Mouse (Mus musculus): ENCODE measurements at regions not wholly inside any gene's neighbourhood (a gene's known extent, or its start where the extent isn't known, plus 50 kb on each side); places are given as distances from the start of the nearest gene placed in this dataset.

DNA sequence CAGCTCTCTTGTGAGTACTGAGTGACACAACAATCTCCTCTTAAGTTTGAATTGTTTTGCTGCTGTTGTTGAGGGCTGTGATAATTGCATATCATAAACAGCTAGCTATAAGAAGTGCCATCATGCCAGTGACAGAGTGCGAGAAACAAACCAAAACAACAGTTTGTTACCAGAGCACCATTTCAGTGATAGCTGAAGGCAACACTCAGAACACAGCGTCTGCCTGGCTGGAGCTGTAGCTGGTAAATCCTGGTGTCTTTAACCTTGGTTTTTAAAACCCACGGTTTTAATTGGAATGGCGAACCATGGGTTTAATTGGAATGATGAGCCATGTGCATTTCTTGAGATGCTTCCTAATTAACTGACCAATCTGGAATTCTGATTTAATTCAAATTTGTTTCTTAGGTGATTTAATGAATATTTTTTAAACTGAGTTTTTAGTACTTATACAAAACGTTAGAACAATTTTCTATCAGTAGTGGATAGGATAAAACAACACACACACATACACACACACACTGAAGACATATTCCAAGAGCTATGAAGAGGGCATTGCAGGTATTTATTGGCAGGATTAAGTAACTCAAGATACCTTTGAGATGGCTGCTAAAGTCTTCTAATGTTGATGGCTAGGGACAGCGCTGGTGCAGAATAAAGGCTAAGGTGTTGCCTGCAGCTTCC, 284.2 kb upstream of the Emcn start:
- no peak overlapping the region for H3K4me2 ChIP-seq
- ATAC-seq (ENCODE audit: insufficient number of reproducible peaks, insufficient read depth, low FRiP score, low TSS enrichment, low read depth), result no peak
- H3K9me3 ChIP-seq, result 0 out of 2 replicates have a peak, but pooled peaks cover 2% of the 10 kb centered on the region
- no peak overlapping the region for H3K27ac ChIP-seq
- no peak overlapping the region for H3K9ac ChIP-seq
- H3K36me3 ChIP-seq, result no peaks in the 10 kb centered on the region
- 77% methylated on average over 6 of the region's 6 CpGs for WGBS
- no peaks in the 10 kb centered on the region for H3K4me1 ChIP-seq
- no peak overlapping the region for H3K4me3 ChIP-seq
- H3K27me3 ChIP-seq, result no peaks in the 10 kb centered on the region

DNA sequence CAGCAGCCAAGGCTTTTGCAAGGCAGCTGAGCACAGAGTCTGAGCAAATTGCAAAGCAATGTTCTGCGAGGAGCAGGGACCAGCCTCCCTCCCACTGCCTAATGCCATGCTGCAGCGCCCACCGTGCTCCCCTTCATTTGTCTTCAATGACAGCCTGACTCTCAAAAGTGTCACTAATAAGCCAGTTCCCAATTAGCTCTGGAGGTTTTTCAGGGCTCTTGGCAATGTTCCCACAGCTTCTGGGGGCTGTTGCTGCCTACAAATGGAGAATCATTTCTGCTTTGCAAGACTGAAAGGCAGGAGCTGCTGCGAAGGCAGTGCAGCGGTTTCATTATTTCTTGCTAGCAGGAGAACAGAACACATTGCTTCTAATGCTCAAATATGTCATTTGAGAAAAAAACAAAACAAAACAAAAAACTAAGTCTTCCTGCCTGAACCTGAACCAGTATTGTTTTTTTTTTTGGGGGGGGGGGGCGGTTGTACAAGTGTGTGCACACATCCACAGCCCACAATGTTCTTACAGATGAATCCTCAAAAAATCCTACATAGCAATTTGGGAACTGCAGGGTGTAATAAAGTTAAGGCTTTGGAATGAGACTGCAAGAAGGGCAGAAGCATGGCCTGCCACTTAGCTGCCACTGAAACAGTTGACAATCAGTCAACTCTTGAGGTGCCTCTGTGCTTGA, 283.5 kb upstream of the Emcn start:
- Histone ChIP-seq H3K27me3 (no peaks in the 10 kb centered on the region), H3K36me3 (no peaks in the 10 kb centered on the region), H3K27ac (no peak overlapping the region), H3K4me2 (no peak overlapping the region), H3K4me3 (no peak overlapping the region), H3K9ac (no peak overlapping the region), H3K4me1 (no peaks in the 10 kb centered on the region), H3K9me3 (0 out of 2 replicates have a peak, but pooled peaks cover 2% of the 10 kb centered on the region)
- 50% methylated on average over 6 of the region's 6 CpGs for WGBS
- no peak for ATAC-seq (ENCODE audit: insufficient number of reproducible peaks, insufficient read depth, low FRiP score, low TSS enrichment, low read depth)

DNA sequence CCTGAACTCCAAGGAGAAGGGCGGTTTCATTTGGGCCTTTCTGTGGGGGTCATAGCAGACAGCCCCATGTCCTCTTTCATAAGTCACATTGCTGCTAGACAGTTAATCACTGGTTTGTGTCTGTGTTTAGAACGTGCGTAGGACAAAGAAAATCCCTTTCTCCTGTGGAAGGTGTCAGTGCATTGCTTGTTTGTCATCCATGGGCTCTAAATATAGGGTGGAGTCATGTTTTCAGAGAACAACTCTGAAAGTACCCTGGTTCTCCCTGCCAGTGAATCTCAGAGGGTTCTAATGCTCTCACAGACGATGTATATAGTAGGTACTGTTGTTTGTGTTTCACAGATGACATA, 283.0 kb upstream of the Emcn start:
- no peaks in the 10 kb centered on the region for H3K27me3 ChIP-seq
- H3K27ac ChIP-seq, result no peak overlapping the region
- no peak overlapping the region for H3K4me2 ChIP-seq
- no peak for ATAC-seq (ENCODE audit: insufficient number of reproducible peaks, insufficient read depth, low FRiP score, low TSS enrichment, low read depth)
- no peak overlapping the region for H3K4me3 ChIP-seq
- 0 out of 2 replicates have a peak, but pooled peaks cover 2% of the 10 kb centered on the region for H3K9me3 ChIP-seq
- H3K9ac ChIP-seq, result no peak overlapping the region
- H3K36me3 ChIP-seq, result no peaks in the 10 kb centered on the region
- no peaks in the 10 kb centered on the region for H3K4me1 ChIP-seq
- WGBS, result 81% methylated on average over 4 of the region's 4 CpGs

DNA sequence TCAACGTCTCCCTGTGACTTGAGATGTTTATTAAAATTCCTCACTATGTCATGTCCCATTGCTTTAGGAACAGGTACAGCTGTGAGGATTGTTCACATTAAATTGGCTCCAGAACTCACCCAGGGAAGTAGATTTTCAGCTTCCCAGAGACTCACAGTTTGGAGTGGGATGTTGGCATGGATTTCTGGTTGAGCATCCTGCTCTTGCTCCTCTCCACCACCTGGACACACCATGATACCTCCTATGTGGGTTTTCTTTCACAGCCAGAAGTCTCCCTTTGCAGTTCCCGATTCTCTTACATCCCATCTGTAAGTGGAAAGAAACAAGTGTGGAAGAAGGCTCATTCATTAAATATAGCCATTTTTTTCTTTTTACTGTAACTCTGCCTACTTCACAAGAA, 278.8 kb upstream of the Emcn start:
- H3K27ac ChIP-seq, result no peak overlapping the region
- 62% methylated on average over 2 of the region's 2 CpGs for WGBS
- no peaks in the 10 kb centered on the region for H3K36me3 ChIP-seq
- ATAC-seq (ENCODE audit: insufficient number of reproducible peaks, insufficient read depth, low FRiP score, low TSS enrichment, low read depth), result no peak
- no peak overlapping the region for H3K4me2 ChIP-seq
- H3K9me3 ChIP-seq, result 0 out of 2 replicates have a peak, but pooled peaks cover 2% of the 10 kb centered on the region
- H3K4me1 ChIP-seq, result no peaks in the 10 kb centered on the region
- no peaks in the 10 kb centered on the region for H3K27me3 ChIP-seq
- H3K4me3 ChIP-seq, result no peak overlapping the region
- H3K9ac ChIP-seq, result no peak overlapping the region

DNA sequence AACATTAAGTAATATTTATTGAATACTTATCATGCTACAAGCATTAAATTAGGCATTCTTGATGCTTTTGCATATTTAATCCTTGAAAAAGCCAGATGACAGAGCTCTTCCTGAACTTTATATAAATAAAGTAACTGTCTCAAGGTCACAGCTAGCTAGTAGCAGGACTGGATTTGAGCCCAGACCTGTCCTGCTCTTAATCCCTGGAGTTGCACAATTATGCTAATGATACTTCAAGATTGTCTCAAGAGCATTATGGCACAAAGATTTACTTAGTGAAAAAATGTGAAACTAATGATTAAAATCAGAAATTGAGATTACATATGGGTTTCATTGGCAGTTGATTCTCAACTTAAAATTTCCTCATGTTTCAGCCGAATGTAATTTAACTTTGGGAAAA, 273.5 kb upstream of the Emcn start:
- no peak overlapping the region for H3K9ac ChIP-seq
- H3K27ac ChIP-seq, result no peak overlapping the region
- no peak overlapping the region for H3K4me2 ChIP-seq
- H3K9me3 ChIP-seq, result no peaks in the 10 kb centered on the region
- H3K36me3 ChIP-seq, result no peaks in the 10 kb centered on the region
- WGBS, result 34% methylated on average over 1 of the region's 1 CpGs
- ATAC-seq (ENCODE audit: insufficient number of reproducible peaks, insufficient read depth, low FRiP score, low TSS enrichment, low read depth), result no peak
- H3K4me1 ChIP-seq, result no peaks in the 10 kb centered on the region
- no peaks in the 10 kb centered on the region for H3K27me3 ChIP-seq
- H3K4me3 ChIP-seq, result no peak overlapping the region

DNA sequence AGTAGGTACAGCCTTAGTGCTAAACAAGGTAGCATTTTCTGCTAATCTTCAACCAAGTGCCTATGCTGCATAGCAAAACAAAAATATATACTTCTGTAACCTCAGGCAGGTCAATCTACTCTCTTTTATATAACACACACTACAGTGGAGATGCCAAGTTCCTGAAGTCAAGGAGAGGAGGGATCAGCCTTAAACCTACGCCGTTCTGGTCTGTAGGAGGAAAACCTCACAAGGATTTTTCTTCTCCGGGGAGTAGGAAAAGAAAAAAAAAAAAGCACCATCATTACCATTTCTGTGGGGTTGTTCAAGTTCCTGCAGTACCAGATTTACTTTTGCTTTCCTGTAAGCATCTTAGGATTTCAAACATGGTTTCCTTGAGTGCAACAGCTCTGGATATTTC, 271.5 kb upstream of the Emcn start:
- H3K9ac ChIP-seq, result no peak overlapping the region
- ATAC-seq (ENCODE audit: insufficient number of reproducible peaks, insufficient read depth, low FRiP score, low TSS enrichment, low read depth), result no peak
- WGBS, result 87% methylated on average over 3 of the region's 3 CpGs
- H3K36me3 ChIP-seq, result no peaks in the 10 kb centered on the region
- no peak overlapping the region for H3K4me3 ChIP-seq
- no peak overlapping the region for H3K27ac ChIP-seq
- H3K4me1 ChIP-seq, result no peaks in the 10 kb centered on the region
- no peaks in the 10 kb centered on the region for H3K9me3 ChIP-seq
- no peaks in the 10 kb centered on the region for H3K27me3 ChIP-seq
- H3K4me2 ChIP-seq, result no peak overlapping the region

DNA sequence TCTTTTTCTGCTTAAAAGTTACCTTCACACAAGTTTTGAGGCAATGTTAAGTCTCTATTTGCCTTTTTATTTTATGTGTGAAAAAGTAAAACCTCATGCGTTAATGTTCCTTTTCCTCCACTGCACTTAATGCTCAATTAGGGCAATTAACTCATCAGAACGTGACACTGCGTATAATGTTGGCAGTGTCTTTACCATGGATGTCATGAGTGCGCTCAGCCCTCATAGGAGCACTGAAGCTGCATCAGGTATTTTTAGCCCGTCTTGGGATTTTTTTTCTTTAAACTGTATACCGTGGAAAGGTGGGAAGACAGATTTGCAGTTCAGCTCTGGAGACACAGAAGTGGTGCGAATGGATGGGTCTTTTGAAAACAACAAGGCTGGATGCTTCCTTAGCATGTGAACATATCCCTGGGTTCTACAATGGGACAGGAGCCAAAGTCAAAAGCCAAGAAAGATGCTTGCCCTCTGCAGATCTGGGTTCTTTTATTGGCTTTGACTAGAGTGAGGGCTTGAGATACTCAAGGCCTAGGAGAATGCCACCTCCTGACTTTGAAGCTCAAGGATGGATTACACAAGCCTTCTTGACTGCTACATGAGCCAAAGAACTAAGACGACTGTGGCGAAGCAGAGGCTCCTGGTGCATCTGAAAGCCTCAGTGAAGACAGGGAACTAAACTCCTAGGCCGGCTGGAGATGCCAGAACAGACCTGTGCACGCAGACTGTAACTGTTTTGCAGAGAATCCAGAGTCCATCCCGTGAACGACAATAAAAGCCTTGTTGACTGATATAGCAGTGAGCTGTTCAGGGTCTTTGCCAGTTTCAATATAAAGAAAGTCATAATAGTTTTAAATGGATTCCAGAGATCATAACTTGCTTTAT, 262.9 kb upstream of the Emcn start:
- Histone ChIP-seq H3K9me3 (no peaks in the 10 kb centered on the region), H3K36me3 (no peaks in the 10 kb centered on the region), H3K4me3 (no peak overlapping the region), H3K4me2 (no peak overlapping the region), H3K27ac (no peak overlapping the region; the same call in 1 of the 2 replicates), H3K27me3 (no peaks in the 10 kb centered on the region), H3K4me1 (0 out of 2 replicates have a peak, but pooled peaks cover 4% of the 10 kb centered on the region), H3K9ac (no peak overlapping the region)
- 73% methylated on average over 13 of the region's 13 CpGs for WGBS
- no peak for ATAC-seq (ENCODE audit: insufficient number of reproducible peaks, insufficient read depth, low FRiP score, low TSS enrichment, low read depth)

DNA sequence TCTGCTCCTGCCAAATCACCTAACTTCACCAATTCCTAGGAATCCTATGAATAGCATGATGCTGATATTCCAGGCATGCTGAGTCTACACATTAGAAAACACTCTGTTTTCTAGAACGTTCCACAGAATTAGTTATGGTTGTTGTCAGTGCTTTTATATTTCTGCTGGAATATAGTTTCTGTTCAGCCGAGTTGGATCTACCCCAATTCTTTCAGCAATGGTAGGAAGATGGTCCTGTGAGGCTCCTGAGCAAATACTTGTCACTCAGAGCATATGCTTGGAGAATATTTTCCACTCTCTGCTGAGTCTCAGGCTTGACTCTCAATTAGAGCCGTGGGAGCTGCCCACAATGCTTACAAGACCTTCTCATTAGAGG, 262.3 kb upstream of the Emcn start:
- Histone ChIP-seq H3K36me3 (no peaks in the 10 kb centered on the region), H3K4me2 (no peak overlapping the region), H3K27ac (no peak overlapping the region), H3K9me3 (no peaks in the 10 kb centered on the region), H3K27me3 (no peaks in the 10 kb centered on the region), H3K4me3 (no peak overlapping the region), H3K9ac (no peak overlapping the region), H3K4me1 (0 out of 2 replicates have a peak, but pooled peaks cover 4% of the 10 kb centered on the region)
- no peak for ATAC-seq (ENCODE audit: insufficient number of reproducible peaks, insufficient read depth, low FRiP score, low TSS enrichment, low read depth)
- 66% methylated on average over 3 of the region's 3 CpGs for WGBS

DNA sequence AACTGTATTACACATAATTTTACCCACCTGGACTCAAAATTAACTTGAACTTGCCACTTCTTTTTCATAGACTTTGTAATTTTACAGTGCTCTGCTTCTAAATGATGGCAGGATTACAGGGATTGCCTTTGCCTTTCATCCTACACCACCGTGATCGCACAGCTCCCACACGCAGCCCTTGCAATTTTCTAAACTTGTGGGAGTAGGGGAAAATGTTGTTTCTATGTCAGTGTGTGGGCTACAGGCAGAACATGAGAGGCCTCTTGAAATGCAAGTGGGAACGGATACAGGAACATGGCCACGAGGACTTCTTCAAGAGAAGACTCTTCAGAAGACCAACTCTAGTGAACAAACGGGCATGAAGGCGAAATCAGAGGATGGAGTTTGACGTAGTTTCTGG, 254.0 kb upstream of the Emcn start:
- no peak for ATAC-seq (ENCODE audit: insufficient number of reproducible peaks, insufficient read depth, low FRiP score, low TSS enrichment, low read depth)
- Histone ChIP-seq H3K9me3 (no peaks in the 10 kb centered on the region), H3K4me1 (no peaks in the 10 kb centered on the region), H3K36me3 (no peaks in the 10 kb centered on the region), H3K27me3 (no peaks in the 10 kb centered on the region), H3K4me2 (no peak overlapping the region), H3K4me3 (no peak overlapping the region), H3K27ac (no peak overlapping the region), H3K9ac (no peak overlapping the region)
- 87% methylated on average over 8 of the region's 8 CpGs for WGBS

DNA sequence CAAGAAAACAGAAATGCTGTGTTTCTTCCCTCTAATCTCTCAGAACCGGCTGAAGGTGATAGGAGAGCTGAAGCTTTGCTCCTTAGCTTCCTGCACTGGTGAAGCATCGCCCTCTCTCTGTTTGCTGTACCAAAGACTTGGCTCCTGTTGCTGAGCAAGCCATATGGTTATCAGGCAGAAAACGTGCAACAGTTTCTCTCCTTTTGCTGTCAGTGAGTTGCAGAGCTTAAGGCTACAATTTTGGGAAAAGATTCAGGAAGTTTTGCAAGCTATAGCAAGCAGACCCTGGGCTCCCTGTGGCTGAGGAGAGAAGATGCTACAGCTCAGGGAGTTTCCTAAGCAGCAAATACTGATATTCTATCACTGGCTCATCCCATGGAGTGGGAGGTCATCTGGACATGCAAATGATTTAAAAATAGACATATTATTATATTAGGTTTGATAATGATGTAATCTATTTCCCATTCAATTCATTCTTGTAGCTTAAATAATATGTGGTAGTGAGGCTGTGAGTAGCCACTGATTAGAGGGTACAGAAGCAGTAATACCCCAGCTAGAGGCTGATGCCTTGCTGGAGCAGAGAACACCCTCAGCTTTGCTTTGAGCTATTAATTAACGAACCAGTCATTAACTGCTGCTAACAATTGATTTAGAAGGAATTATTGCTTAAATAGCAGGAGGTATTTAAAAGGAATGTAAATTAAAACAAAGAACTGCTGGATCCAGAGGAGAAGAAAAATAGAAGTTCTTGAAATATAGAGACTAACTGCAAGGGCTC, 240.1 kb upstream of the Emcn start:
- Histone ChIP-seq H3K27ac (peak overlapping the region; percentile 34; the same call in 1 of the 2 replicates), H3K4me3 (no peak overlapping the region), H3K36me3 (no peaks in the 10 kb centered on the region), H3K27me3 (no peaks in the 10 kb centered on the region), H3K4me2 (no peak overlapping the region), H3K4me1 (peaks cover 3% of the 10 kb centered on the region; the same call in 1 of the 2 replicates), H3K9ac (no peak overlapping the region), H3K9me3 (no peaks in the 10 kb centered on the region)
- no peak for ATAC-seq (ENCODE audit: insufficient number of reproducible peaks, insufficient read depth, low FRiP score, low TSS enrichment, low read depth)
- WGBS, result 39% methylated on average over 4 of the region's 4 CpGs

DNA sequence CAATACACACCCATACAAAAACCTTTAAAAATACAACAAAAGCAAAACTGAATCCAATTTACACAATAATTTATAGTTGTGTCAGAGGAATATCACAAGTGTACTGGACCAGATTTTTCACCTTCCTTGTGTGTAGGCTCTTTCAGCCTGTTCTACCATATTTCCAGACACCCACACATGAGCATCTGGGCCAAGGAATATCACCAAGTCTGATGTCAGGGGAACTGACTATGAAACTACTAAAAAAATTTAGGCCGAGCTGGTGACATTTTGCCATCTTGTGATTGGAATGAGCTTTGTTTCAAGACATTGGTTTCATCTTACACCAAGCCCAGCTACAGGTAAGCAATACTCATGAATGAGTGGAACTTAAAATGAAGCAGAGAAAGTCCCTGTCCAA, 234.9 kb upstream of the Emcn start:
- H3K4me1 ChIP-seq, result no peaks in the 10 kb centered on the region
- no peak for ATAC-seq (ENCODE audit: insufficient number of reproducible peaks, insufficient read depth, low FRiP score, low TSS enrichment, low read depth)
- no peak overlapping the region for H3K4me2 ChIP-seq
- no peaks in the 10 kb centered on the region for H3K27me3 ChIP-seq
- H3K9me3 ChIP-seq, result no peaks in the 10 kb centered on the region
- no peak overlapping the region for H3K27ac ChIP-seq
- H3K4me3 ChIP-seq, result no peak overlapping the region
- no peak overlapping the region for H3K9ac ChIP-seq
- H3K36me3 ChIP-seq, result no peaks in the 10 kb centered on the region
- 82% methylated on average over 1 of the region's 1 CpGs for WGBS
